ENCODE assay signal across 8 mouse cellular contexts in the genomic region with DNA sequence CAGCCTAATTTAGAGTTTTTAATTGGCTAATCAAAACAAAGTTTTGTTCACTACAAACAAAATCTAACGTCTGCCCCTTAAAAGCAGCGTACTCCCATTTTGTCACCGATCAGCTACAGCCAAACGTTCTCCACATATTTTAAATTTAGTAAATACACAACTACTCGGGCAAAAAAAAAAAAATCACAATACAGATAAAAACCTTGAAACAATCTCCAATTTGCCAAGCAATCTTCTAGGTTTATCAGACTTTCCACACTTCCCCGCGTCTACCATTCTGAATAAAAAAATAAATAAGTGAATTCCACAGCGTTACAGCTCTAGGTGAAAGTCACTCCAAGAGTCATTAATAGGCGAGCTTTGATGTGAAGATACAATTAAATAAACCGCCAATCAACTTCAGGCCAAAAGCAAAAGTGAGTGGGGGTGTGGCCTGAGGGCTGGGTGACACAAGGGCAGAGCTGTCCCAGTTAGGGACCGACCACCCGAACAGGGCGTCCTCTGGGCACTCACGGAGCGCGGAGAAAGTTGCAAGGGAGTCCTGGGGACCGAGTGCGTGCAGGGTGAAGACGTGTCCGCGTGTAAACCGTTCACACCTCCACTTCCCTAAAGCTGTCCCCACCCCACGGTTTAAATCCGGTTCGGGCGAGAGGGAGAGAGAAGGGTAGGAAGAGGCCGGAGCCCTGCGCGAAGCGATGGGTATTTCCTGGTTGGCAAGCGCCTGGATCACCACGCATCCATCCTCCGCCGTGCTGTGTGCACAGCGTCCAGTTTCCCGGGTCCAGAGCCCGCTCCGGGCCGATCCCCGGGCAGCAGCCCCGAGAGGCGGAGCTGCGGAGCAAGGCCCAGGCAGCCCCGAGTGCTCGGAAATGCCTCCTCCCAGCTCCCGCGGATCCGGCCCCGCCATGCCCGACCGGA. TPM values are rescaled to one million over a fixed set of nuclear protein-coding genes. Genes with fewer than 3 reads are reported as not detected.
DNase-seq lines count a peak whose midpoint lies in the region; ATAC-seq and TF ChIP-seq lines count a peak whose summit lies in the region.

No protein-coding gene starts in this region.

- no peaks in the 10 kb centered on the region for H3K36me3 ChIP-seq in hindbrain, embryonic 11.5 days (ENCODE audit: control insufficient read depth, insufficient read depth, low read length)

- 7% methylated on average over 51 of the region's 51 CpGs for WGBS in hindbrain, embryonic 11.5 days

- POLR2A ChIA-PET in Patski (lab: Charles Lee) = interaction anchor here (1.0 to 1.5 kb wide), 3 partner anchors 13 to 213 kb away, joined by 3 to 4 read pairs (median 3); no protein-coding TSS in a partner anchor

- peak overlapping the region; percentile 95 for H3K9ac ChIP-seq in hindbrain, embryonic 11.5 days (ENCODE audit: low read depth, low read length)

- peak overlapping the region; percentile 94 for H3K27ac ChIP-seq in hindbrain, embryonic 11.5 days (ENCODE audit: low read depth, low read length)

- no peak for TF ChIP-seq CTCF in Patski (IDR thresholded peaks at IDR 0.05)

- no peaks in the 10 kb centered on the region for H3K4me1 ChIP-seq in hindbrain, embryonic 11.5 days (replicated peaks; ENCODE audit: control insufficient read depth, insufficient read depth, low read length)

- DNase-seq in Patski (ENCODE audit: low read depth, low spot score) = no peak
- DNase-seq in cerebellum, adult 9-11 months = peak; percentile 72
- peak; percentile 19 to 42 for DNase-seq in frontal cortex, adult 2 months (ENCODE audit: extremely low spot score in 1 of 2, low spot score in 1 of 2)
- peak; percentile 75 for DNase-seq in hindbrain, embryonic 11.5 days (ENCODE audit: low spot score)
- DNase-seq in layer of hippocampus, postnatal 14 days (ENCODE audit: low spot score in 2 of 2) = peak; percentile 51 to 64
- peak; percentile 69 for DNase-seq in lung, postnatal 14 days
- peak; percentile 78 for DNase-seq in retina, postnatal 1 day
- DNase-seq in urinary bladder, adult 2 months (ENCODE audit: low spot score) = peak; percentile 74

- peak overlapping the region; percentile 93 for H3K4me3 ChIP-seq in hindbrain, embryonic 11.5 days (ENCODE audit: low read depth, low read length)

- in situ Hi-C loops in Patski (cut with MboI; ENCODE audit: low pct_unique_long_range_greater_than_20kb) = no loop called here

- CTCF ChIA-PET in Patski (lab: Charles Lee) = interaction anchor here (1.0 to 1.1 kb wide), 2 partner anchors 10 to 494 kb away, joined by 3 read pairs; no protein-coding TSS in a partner anchor

- peak overlapping the region; percentile 80 for H3K4me2 ChIP-seq in hindbrain, embryonic 11.5 days (replicated peaks; ENCODE audit: low read depth, low read length)

- H3K27me3 ChIP-seq in Patski = no peaks in the 10 kb centered on the region
- no peaks in the 10 kb centered on the region for H3K27me3 ChIP-seq in hindbrain, embryonic 11.5 days (ENCODE audit: control insufficient read depth, insufficient read depth, low read length)

- no peaks in the 10 kb centered on the region for H3K9me3 ChIP-seq in hindbrain, embryonic 11.5 days (ENCODE audit: control insufficient read depth, low read length)

- peak; percentile 78 for ATAC-seq in Patski
- ATAC-seq in hindbrain, embryonic 11.5 days (ENCODE audit: low FRiP score) = peak; percentile 86

RNA-seq across cellular contexts. Expression of gene Tm9sf3, which starts 0.8 kb away (rescaled TPM):
- 304 TPM for polyA plus RNA-seq in Patski (2021)
- polyA plus RNA-seq in frontal cortex, adult 2 months (2012; rRNA removed) = 89.3 and 95.7 TPM in 2 replicates
- 108 and 151 TPM in 2 replicates for polyA plus RNA-seq in hindbrain, embryonic 11.5 days (2014; fragmentation: Nextera tagmentation; extraction: Ambion mirVana)
- 100 to 1,000 TPM; 130 to 136 TPM for total RNA-seq in layer of hippocampus, postnatal 14 days (2021)
- polyA plus RNA-seq in urinary bladder, adult 2 months (2012; rRNA removed) = 130 and 138 TPM in 2 replicates

RNA-seq across cellular contexts. Expression of gene Tll2, which starts 56.3 kb away (rescaled TPM):
- 0.03 TPM for polyA plus RNA-seq in Patski (2021)
- 0.38 and 0.58 TPM in 2 replicates for polyA plus RNA-seq in frontal cortex, adult 2 months (2012; rRNA removed)
- 0.63 and 0.76 TPM in 2 replicates for polyA plus RNA-seq in hindbrain, embryonic 11.5 days (2014; fragmentation: Nextera tagmentation; extraction: Ambion mirVana)
- total RNA-seq in layer of hippocampus, postnatal 14 days (2021) = under 1 TPM; 0.60 to 0.72 TPM
- polyA plus RNA-seq in urinary bladder, adult 2 months (2012; rRNA removed) = 0.09 and 0.18 TPM in 2 replicates
